Mouse (Mus musculus): ENCODE results near the gene Gm826.

Gene Gm826

DNA sequence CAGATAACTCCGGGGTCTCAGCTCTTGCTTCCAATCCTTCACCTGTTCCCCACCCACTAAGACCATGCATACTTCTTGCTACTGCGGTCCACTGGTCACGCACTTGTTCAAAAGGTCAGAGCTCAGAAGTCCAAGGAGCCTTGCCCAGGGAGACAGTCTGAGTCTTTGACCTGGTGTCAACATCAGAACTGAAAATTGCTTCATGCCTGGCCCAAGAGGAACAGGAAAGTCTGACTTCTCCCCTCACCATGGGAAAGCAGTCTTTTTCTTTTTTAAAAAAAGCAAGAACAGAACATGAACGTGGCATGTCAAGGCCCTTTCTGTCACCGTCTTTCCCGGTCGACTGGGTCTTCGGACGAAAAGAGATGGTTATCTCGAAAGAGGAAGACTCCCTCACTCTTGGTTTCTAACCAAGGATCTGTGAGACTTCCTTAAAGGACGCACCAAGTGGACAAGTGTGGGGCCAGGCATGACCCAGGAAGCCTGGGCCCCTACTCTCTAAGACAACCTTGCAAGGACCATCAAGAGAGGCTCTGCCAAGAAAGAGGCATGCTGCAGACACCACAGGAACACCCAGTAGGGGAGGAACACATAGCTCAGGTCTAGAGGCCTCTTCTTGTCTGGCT lies 66.0 kb downstream of the Gm826 start:
- DNase-seq, result no peak

DNA sequence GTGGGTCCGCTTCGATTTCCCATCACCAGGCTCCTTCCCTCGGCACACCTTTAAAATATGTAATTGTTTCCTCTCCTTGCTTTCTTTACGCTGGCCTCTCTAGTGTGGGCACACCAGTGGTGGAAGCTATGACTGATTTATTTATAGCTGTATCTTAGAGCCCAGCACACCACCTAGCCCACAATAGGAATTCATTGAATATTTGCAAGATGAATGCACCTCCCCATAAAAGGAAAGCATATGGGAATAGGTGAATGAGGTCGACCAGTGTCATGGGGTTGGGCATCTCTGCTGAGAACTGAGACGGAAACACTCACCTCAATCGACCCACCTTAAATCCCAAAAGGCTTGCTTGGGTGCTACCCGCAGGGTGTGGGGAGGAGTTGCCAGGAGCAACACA lies 70.1 kb downstream of the Gm826 start:
- DNase-seq, result no peak

DNA sequence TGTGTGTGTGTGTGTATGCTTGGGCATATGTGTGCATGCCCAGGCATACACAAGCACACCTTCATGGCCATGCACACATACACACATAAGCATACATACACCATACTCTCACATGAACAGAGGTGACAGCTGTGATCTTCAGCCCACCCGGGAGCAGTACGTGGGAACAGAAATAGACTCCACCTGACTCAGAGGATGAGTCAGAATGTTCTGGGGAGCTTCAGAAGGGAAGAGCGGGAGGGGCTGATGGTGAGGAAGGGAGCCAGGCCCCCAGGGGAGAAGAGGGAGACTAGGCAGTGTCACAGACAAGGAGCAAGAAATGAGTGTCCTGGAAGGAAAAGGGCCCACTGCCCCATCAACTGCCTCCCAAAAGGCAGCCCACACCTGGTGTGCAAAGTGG lies 72.4 kb downstream of the Gm826 start:
- no peak for DNase-seq

Data from thymus, postnatal 25 days (tissue).